Mouse (Mus musculus): Measurements from ENCODE around the gene Brinp1. TPM values are rescaled to one million over a fixed set of nuclear protein-coding genes. Genes with fewer than 3 reads are reported as not detected.

Brinp1 gene
- not detected in 2 replicates for total RNA-seq (2014; fragmentation: Nextera tagmentation)
- not detected in 2 replicates for total RNA-seq (2017)

DNA sequence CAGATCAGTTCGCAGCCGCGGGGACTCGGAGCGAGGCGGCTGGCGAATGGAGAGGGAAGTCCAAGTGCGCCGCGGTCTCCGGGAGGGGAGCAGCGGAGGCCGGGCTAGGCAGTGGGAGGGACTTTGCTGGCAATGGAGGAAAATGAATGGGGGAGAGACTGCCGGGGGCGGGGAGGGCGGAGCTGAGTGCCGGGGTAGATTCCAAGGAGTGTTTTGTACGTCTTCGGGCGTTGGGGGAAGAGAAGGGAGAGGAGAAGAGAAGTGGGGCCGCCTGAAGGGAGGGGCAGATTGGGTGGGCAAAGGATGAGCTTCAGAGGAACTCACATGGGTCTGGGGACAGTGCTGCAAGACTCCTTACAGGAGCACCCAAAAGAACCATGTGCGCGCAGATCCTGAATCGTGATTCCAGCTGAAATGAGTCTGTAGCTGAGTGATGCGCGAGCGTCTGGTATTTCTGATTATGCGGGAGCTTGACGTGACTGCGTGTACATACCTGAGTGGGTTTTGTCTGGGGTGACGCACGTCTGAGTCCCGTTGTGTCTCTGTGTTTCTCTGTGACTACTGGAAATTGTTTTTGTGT, at the start of gene Brinp1:
Gene Brinp1, minus strand, starts transcription at position 76 of the 580 bp plus-strand sequence.
- no peak for ATAC-seq (replicated peaks; ENCODE audit: low FRiP score, low TSS enrichment, poor library complexity, severe bottlenecking)

DNA sequence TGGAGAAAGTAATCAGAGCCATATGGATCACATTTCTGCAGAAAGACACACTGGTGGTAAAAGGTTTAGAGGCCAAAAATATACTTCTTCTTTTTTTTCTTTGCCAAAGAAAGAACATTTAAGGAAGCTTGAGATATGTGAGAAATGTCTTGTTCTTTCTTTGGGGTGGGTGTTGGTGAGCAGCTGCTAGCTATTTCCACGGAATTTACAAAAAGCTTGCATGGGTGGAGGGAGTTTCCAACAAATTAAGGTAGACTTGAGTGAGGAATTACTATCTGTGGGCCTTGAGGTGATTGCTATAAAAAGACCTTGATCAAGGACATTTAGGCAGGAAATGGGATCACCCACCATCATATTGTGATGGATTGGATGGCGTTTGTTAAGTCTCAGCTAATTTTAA, 3.1 kb upstream of the Brinp1 start:
- no peak for ATAC-seq (replicated peaks; ENCODE audit: low FRiP score, low TSS enrichment, poor library complexity, severe bottlenecking)

DNA sequence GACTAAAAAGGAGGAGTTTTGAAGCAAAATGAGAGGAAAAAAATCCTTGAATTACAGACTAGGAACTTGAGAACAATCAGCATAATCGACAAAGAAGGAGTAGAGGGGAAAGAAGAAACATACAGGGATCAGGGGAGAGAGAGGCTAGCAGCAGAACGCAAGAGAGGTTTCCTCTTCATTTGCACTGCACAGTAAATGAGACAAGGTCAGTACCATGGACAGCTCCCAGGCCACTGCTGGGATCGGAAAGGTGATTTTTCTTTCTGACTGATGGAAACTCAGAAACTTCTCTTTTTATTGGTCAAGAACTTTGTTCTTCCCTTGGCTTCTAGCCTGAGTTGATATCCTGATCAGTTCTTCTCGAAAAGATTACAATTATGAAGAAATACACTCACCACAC, 1.4 kb upstream of the Brinp1 start:
- ATAC-seq (replicated peaks; ENCODE audit: low FRiP score, low TSS enrichment, poor library complexity, severe bottlenecking), result no peak

DNA sequence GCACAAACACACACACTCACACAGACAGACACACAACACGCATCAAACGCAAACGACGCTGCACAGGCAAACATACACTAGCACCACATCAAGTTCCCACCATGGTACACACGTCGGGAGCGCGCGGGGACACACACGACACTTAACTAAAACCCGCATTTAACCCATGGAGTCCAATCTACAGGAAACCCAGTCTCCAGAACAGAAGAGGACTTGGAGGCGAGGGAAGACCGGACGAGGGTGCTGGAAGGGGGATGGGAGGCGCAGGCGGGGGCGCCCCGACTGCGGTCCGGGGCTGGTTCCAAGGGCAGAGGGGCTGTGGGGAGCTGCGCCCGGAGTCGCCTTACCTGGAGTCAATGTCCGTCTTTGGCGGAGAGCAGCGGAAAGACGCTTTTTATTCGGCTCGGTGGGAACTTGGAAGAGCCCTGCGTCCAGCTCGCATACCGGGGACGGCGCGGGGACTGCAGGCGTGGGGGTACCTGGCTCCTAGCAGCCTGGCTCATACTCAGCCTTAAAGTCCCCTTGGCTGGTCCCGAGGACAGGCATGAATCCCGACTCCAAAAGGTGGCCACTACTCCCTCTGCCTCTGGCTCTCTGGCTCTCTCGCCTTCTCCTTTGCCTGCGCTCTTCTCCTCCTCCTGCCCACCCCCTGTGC, 403 bp downstream of the Brinp1 start:
- ATAC-seq (replicated peaks; ENCODE audit: low FRiP score, low TSS enrichment, poor library complexity, severe bottlenecking), result no peak

DNA sequence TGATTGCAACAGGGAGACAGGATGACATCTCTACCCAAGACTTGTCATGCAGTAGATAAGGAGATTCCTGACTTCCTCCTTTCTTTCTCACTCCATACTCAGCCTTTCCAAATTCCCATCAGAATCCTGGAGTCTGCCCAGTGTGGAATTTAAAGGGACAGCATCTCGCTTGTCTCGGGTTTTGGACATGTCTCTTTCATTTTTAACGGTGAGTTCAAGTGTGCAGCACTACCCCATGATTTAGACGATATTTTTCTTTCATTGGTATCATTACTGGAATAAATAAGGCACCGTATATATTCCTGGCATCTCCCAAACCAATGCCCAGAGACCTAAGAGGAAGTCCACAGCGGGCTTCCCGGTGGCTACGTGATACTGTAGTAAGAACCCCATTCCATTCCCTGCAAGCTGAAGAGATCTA, 1.1 kb downstream of the Brinp1 start:
- ATAC-seq (replicated peaks; ENCODE audit: low FRiP score, low TSS enrichment, poor library complexity, severe bottlenecking), result no peak

DNA sequence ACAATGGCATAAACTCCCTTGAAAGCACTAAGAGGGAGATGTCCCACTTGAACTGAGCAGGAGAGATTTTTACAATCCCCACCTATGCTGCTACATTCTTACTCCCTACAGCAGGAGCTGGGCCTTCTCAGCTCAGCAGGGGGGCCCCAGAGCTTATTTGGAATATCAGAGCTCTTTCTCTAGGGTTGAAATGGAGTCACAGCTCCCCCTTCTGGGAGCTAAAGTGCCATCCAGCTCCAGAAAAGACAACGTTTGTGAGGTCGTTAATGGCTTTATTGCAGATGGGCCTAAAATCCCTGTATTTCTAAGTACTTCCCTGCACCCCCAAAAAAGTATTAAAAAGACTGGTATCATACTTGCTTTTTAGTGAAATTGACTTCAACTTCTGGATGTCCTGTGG, 3.6 kb downstream of the Brinp1 start:
- no peak for ATAC-seq (replicated peaks; ENCODE audit: low FRiP score, low TSS enrichment, poor library complexity, severe bottlenecking)

DNA sequence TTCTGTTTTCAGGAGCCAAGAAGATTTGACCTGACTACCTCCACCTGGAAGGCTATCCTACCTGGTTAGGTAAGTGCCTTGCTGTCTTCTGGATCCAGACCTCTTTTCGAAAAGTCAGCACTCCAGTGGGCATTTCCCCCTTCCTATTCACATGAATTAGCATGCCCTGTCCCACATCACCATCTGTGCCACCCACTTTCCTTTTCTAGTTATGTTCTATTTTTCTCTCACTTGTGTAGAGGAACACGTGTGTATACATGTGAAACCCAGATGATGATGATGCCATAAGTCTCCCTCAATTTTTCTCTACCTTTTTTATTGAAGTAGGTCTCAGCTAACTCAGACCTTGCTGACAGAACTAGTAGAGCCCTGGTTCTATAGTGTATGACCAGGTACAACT, 11.3 kb downstream of the Brinp1 start:
- ATAC-seq (replicated peaks; ENCODE audit: low FRiP score, low TSS enrichment, poor library complexity, severe bottlenecking), result no peak

DNA sequence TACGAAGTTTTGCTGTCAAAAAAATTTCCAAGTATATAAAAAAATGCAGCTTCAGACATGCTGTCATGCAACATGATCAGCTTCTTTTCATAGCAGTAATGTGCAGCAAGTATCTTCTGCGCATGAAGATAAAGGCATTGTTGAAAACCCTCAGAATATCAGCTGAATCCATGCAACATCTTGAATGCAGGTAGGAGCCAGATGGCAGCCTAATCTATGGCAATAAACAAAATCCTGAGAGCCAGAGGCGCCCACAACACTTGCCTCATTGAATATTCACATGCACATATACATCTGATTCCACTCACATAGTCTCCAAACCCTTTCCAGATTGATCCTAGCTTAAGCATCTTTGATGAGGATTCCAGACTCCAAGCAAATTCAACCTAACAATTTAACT, 24.2 kb downstream of the Brinp1 start:
- ATAC-seq (replicated peaks; ENCODE audit: low FRiP score, low TSS enrichment, poor library complexity, severe bottlenecking), result no peak

DNA sequence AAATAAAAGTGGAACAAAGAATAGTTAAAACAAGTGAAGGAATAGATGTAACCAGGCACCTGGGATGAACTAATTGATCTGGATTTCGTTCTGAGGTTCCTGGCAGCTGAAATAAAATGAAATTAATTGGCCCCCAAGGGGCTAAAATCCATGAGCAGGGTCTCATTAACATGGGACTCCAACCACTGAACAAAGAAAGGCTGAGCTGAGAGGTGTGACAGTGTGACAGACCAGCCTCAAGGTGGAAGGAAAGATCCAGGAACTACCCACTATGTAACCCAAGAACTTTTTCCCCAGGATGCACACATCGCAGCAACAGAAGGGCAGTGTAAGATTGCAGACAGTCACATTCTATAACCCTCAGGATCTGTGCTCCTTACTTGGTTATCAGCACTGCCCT, 28.1 kb downstream of the Brinp1 start:
- ATAC-seq (replicated peaks; ENCODE audit: low FRiP score, low TSS enrichment, poor library complexity, severe bottlenecking), result no peak

DNA sequence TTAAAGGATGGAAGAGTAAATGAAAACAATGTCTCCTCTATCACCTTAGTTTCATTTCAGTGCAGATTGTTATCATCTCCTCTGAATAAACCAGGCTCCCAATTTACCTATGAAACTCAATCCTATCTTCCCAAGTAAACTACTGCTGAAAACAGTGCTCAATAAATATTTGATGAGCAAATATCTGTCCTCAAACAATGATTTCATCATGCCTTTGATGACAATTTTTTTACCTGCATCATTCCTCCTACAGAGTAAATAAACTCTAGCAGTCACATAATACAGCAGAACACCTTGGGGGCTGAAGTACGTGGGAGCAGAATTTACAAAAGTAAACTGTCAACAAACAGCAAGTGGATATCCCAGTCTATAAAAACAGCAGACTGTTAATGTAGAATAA, 31.3 kb downstream of the Brinp1 start:
- ATAC-seq (replicated peaks; ENCODE audit: low FRiP score, low TSS enrichment, poor library complexity, severe bottlenecking), result no peak

DNA sequence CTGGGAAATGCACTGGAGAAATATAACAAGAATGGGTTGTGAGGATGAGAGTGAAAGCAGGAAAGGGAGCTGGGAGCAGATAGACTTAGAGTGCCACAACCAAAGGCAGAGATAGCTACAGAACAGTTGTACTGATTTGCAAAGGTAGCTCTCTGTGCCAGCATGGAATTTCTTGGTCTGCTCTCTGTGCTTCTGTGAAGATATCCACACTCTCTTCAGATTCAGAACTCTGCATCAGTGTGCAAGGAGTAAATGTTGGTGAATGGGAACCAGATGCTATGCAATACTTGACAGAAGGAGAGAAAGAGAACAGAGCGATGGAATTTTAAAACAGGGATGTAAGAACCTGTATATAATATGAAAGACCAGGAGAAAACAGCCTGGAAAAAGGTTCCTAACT, 31.7 kb downstream of the Brinp1 start:
- no peak for ATAC-seq (replicated peaks; ENCODE audit: low FRiP score, low TSS enrichment, poor library complexity, severe bottlenecking)

DNA sequence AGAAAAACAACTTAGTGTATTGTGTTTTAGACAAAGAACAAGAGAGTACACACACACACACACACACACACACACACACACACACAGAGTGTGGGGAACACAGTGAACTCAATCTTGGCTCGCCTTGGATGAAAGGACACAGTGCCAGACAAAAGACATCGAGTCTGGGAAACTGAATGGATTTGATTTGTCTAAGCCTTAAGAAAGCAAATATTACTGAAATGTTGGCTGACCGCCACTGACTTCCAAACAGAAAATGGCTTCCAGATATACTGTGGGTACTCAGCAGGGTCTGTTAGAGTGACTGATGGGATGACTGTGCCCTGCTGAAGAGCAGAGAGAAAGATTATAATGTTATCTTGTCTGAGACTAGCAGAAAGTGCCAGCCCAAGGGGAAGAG, 34.1 kb downstream of the Brinp1 start:
- no peak for ATAC-seq (replicated peaks; ENCODE audit: low FRiP score, low TSS enrichment, poor library complexity, severe bottlenecking)

DNA sequence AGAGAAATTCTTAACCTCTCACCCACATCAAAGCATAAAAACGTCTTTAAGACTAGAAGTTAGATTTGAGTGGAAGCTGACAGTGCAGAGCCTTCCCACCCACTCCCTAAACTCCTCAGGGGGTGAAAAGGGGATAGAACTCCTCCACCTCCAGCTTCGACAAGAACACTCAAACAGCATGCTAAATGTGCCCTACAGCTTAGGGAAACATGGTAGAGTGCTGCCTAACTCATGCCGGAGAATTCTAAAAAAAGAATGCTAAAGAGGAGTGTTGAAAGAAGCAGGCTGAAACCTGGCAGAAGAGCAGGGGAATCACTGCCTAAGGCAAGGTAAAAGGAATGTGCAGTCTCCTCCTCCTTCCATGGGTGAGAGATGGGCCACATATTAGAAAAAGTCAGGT, 43.3 kb downstream of the Brinp1 start:
- ATAC-seq (replicated peaks; ENCODE audit: low FRiP score, low TSS enrichment, poor library complexity, severe bottlenecking), result no peak

DNA sequence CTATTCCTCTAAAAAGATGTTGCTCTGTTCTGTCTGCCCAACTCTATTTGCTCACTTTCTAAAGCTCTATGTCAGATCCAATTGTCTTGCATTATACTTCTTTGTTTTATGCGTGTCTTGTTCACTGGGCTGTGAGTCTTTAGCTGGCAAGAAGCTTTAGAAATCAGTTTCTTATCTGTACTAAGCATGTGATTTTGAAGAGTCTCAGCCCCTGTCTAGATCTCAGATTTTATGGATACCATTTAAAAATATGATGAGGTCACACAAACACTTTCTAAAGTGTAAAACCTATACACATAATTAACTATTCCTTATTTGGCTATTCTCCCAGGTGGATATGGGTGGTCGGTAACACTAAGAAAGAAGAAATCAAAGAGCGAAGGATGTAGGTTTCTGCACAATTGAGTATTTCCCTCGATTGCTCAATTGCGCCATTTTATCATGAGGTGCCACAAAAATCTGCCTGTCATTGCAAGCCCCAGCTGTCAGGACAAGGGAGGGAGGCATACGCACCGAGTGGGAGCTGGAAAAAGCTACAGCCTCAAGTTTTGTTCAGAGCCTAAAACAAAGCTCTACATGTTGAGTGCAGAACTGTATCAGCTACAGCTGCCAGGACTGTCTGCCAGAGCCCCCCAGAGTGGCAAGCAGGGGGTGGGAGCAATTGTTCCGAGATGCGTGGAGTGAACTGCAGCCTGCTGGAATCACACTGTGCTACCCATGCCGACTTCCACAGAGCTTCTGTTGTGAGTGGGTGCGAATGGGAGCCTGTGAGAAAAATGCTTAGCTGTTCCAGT, 47.6 kb downstream of the Brinp1 start:
- ATAC-seq (replicated peaks; ENCODE audit: low FRiP score, low TSS enrichment, poor library complexity, severe bottlenecking), result no peak

DNA sequence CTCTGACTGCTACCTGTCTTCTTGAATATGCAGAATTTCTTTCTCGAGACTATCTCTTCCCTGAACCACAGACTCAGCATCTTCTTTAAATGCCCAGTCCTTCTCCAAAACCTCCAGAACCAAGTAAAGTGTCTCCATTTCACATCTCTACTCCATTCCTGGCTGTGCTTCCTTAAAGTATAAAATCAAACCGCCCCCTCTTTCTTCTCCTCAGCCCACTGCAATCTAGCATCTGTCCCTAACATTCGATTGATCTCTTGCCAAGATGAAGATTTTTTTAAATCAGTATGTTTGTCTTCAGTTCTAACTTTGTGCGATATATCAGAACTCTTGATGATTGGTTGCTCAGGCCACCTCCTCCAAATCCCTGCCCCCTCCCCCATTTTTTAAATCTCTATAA, 63.7 kb downstream of the Brinp1 start:
- ATAC-seq (replicated peaks; ENCODE audit: low FRiP score, low TSS enrichment, poor library complexity, severe bottlenecking), result no peak

DNA sequence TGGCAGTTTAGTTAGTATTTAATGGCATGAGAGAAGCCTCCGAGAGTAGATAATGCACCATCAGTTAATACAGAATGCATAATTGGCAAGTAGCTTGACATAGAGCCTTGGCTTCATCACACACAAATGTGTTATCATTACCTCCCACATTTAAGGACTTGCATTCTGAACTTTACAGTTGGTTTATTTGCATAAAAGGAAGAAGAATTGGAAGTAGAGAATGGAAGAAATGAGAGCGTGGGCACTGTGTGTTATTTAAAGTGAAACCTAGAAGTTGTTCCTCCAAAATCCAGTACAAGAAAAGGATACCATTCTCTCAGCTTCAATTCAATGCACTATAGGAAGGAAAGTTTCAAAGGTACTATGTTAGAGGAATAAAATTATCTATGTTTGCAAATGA, 67.9 kb downstream of the Brinp1 start:
- no peak for ATAC-seq (replicated peaks; ENCODE audit: low FRiP score, low TSS enrichment, poor library complexity, severe bottlenecking)

DNA sequence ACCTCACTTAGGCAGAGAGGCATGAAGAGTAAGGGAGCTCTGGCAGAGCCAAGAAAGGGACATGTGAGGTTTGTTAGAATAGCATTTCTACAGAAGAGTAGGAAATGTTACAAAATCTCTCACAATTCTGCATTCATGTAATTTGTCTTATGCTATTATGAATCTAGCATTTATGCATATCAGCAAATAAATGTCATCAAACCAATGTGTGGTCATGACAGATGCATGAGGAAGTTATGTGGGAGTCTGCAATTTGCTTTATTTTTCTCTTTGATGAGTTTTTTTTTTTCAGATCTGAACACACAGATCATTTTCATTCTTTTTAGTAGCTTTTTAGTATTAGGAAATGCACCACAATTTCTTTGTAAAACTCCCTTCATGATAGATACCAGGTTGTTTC, 82.2 kb downstream of the Brinp1 start:
- ATAC-seq (replicated peaks; ENCODE audit: low FRiP score, low TSS enrichment, poor library complexity, severe bottlenecking), result no peak

DNA sequence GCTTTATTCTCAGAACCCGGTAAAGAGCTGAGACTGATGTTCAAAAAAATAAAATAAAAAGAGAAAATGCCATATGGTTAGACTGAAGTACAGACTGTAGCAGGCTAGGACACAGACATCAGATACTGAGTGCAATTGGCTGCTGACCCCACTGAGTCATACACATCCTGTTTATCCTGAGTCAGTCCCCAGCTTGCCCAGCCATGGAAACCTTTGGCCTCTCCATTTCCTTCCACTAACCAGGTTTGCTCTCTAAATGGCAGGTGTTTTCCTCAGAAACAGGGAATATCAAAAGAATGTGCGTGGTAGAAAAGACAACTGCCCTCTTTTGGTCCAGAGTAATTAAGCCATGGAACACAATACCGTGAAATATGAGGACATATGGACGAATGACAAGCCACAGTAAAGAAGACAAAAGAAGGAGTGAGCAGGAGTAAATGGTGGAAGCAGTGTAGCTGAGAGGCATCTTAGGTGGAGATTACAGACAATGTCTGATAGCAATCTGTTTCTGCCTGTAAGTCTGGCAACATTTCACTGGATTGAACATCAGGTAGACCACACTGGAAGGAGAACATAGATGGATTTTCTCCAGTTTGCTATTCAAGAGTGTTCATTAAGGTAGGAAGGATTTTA, 88.9 kb downstream of the Brinp1 start:
- no peak for ATAC-seq (replicated peaks; ENCODE audit: low FRiP score, low TSS enrichment, poor library complexity, severe bottlenecking)

DNA sequence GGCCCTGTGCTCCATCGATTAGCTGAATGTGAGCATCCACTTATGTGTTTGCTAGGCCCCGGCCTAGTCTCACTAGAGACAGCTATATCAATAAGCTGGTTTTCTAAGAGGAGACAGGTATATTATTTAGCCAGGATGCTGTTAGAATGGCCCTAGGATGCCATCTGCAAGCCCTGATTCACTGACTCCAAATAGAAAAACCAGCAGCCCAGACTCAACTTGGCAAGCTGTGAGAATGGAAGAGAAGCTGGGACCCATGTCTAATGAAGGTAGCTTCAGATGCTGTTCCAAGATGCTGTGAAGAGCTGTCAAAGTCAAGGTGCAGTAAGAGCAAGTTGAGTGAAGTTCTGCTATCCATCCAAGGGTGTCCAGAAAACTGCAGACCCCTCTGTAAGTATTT, 89.5 kb downstream of the Brinp1 start:
- ATAC-seq (replicated peaks; ENCODE audit: low FRiP score, low TSS enrichment, poor library complexity, severe bottlenecking), result no peak

DNA sequence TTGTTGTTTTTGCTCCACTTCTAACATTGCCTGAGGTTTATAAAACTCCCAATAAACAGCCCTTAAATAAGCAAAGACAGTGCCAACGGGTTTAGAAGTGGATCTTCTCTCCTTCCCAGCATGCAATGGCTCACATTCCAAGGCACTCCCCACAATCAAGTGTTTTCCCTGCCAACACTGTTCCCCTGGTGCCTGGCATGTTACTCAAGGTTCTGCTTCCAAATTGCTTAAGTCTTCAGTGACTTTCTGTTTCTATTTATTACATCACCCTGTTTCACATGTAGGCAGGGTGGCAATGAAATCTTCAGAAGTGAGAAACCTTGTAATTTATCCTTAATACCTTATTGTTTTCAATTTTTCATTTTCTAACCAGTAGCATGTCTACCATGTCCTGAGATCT, 97.3 kb downstream of the Brinp1 start:
- ATAC-seq (replicated peaks; ENCODE audit: low FRiP score, low TSS enrichment, poor library complexity, severe bottlenecking), result no peak
